Mouse (Mus musculus): ENCODE data around the gene Nrp1.

Nrp1 gene

DNA sequence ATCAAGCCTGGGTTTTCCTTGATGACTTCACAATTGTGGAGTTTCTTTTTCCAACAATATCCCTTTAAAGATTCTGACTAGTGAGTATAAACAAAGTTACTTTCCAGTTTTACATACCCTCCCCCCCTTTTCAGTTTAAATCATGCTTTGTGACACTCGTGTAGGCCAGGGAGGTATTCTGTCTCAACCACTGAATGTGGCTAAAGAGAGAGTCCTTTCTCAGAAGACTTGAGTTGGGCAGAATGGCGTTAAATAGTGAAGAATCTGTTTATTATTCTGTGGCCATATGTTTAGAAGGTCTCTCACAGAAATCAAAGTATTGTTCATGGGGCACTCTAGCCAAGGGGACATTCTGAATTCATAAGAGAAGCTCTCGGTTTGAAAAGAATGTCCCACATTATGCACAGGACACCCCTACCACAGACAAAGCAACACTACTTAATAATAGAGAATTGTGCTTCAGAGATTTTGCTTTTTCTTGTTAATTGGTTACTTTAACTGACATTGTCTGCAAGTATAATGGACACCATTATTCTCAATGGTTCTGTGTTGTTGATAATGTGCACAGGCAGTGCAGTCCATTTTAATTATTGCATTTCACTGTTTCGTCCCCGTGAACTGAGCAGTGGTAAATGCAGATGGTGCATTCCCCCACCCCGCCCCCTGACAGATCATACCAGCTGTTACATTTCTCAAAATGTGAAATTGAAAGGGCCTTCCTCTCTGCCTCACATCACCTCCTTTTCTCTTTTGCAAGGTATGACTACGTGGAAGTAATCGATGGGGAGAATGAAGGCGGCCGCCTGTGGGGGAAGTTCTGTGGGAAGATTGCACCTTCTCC is 59.8 kb downstream of the Nrp1 start:
- DNase-seq (ENCODE audit: low spot score in 2 of 2): no peak

DNA sequence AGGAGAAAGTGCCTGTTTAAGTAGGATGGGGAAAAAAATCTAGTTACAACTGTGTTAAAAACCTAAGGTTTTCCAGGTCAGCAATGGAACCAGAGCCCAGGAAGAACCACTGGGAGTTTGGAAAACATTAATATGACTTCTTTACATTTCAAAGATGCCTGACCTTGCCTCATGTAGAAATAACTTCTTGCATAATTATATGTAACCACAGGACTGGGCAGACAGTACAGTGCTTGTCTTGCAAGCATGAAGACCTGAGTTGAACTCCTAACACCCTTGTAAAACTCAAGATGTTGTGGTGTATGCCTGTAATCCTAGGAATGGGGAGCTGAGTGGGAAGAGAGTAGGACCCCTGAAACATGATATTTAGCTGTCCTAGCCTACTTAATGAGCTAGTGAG is 61.6 kb downstream of the Nrp1 start:
- DNase-seq (ENCODE audit: low spot score in 2 of 2): no peak

DNA sequence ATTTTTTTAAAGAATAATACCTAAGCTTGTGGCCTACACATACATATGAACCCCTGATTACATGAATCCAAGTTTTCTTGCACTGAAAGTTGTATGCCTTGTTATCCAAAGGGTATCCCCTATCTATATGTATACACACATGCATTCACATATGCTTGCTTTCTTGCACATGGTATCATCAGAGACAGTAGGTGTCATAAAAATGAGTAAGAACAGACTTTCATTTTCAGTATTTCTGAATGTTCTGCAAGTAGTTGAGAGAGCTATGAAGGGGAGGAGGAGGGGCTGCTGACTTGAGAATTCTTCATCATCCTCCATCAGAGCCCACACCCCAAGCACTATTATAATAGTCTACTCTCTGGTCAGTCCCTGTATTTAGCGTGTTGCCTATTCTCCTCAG is 62.0 kb downstream of the Nrp1 start:
- no peak for DNase-seq (ENCODE audit: low spot score in 2 of 2)

DNA sequence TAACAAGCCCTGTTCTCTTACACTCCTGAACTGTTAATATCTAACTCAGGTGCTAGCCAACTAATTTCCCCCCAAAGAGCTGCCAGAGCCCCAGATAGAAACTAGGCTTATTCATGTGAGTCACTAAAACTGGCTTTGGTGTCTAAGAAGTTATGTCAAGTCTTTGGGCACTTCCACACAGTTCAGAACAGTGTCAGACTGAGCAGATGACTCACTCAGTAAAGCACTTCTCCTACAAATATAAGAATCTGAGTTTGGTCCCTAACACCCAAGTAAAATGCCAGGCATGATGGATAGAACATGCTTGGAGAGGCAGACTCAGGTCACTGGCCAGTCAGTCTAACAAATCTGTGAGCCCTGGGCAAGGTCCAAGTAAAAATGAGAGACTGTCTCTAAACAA is 65.4 kb downstream of the Nrp1 start:
- no peak for DNase-seq (ENCODE audit: low spot score in 2 of 2)

DNA sequence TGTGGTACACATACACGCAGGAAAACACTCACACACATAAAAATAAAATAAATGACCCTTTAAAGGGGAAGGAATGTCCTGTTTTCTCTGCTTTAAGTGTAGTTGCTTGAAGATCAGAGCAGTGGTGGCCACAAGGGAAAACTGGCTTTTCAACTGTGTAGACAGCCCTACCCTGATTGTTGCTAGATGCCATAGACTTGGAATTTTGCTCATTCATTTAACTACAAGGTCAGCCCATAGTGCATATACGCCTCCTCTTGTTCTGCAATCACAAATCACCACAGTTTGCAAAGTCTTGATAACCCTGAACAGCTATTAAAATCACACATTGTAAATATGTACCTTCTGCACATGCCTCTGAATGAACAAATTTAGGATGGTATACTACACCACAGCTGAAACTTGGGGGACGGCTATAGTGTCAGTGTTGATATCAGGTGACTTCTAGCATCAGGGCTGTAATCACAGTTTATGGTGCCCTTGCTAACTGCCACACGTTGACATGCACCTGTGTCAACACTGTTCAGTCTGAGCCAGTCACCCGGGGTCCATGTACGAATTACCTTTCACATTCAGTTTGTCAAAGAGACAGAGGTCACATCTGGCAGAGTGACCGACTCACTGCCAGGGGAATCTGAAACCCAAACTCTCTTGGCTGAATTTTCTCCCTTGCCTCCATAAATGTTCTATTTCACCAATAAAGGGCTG is 66.4 kb downstream of the Nrp1 start:
- DNase-seq (ENCODE audit: low spot score in 2 of 2): no peak

DNA sequence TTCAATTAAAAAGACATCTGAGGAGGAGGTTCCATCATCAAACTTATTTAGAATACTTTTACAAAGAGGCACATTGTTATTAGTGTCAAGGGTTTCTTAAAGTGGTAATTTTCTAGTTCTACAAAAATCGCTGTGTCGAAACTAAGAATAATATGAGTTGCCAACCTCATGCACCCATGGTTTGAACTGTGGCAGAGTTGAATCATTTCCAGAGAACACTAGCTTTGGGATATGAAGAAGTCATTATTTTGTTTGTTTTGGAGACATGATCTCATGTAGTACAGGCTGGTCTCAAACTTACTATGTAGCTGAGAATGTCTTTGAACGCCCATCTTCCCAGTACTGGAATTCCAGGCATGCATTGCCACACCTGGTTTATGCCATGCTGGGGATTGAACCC is 68.7 kb downstream of the Nrp1 start:
- no peak for DNase-seq (ENCODE audit: low spot score in 2 of 2)

DNA sequence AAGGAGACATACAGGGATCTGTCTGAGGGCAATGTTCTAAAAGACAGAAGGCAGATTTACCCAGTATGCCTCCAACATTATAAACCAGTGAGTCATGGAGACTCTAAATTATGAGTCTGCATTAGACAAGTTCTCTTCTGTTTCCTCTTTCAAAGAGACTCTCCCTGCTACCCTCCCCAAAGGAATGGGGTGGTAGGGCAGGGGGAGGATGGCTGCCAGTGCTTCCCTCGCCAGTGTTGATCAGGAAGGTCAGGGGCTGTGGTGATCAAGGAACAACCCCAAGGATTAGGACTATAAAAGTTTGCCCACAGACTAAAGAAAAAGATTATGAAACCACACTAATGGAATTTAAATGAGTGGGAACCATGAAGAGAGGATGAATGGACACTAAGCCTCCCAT is 70.6 kb downstream of the Nrp1 start:
- DNase-seq (ENCODE audit: low spot score in 2 of 2): no peak

DNA sequence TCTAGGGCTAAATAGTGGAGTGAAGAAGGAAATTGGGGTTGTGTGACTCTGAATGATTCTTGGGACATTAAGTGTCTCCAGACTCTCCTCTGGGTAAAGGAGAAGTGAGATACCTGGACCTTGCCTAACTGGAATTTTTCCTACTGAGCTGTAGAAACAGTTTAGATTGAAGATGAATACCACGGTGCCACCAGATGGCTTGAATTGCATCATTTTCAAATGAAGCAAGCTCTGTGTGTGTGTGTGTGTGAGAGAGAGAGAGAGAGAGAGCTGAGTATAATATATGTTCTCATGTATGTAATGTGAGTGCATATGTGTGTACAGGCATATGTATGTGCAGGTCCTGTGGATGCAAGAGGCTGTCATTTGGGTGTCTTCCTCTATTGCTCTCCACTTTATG is 72.7 kb downstream of the Nrp1 start:
- no peak for DNase-seq (ENCODE audit: low spot score in 2 of 2)

DNA sequence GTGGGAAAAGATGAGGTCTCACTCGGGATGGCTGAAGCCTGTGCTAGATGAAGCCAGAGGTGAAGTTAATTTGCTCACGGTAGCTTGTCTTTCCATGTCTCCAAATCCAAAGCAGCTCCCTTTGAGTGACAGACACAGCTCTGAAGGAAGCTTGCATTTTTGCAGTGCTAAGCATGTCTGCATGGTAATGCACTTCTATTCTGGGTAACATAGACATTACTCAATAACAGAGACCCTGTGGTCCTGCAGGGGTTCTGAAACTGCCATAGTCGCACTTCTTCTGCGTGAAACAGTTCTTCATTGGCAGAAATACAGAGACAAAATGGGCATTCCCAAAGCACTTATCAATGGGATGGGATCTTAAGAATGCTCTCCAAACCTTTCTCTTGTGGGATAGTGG is 77.3 kb downstream of the Nrp1 start:
- no peak for DNase-seq (ENCODE audit: low spot score in 2 of 2)

DNA sequence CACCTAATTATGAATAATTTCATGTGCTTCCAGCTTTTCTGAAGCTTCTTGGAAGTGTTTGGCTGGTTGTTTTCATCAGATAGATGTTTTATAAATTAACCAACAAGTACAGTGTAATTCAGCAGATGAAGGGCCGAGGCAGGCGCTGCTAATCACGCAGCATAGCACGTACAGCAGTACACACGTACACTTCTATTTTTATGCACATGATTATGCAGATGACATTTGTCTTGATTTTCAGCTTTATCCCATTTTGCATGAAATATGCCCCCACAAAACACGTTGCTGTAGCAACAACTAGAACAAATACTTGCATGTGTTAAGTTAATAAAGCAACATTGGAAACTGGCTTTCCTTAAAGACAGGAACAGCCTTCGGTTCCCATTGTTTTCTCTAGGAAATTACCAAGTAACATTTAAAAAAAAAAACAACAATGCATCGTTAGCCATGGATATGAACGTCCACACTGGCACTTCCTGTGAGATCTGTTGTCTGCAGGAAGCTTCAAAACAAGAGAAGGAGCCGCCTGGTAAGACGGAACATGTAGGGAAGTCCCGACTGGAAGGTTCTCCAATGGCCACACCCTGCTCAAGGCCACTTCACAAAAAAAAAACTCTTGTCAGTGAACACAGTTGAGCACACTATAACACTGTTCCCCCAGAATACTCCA is 78.9 kb downstream of the Nrp1 start:
- DNase-seq (ENCODE audit: low spot score in 2 of 2): no peak

DNA sequence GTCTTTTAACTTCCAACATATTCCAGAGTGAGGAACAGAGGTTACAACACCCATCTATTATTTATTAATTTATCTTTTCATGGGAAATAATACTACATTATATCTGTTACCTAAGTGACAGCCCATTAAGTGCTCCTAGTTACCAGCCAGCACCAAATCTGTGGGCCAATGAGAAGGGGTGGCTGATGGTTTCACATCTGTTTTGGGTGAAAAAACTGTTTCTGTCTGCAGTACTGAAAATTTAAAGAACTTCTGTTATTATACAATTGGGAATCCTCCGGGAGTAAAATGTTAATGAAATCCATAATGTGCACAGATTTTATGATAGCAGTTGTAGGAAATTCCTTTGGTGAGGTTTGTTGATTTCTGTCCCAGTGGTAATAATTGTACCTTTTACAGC is 83.0 kb downstream of the Nrp1 start:
- DNase-seq (ENCODE audit: low spot score in 2 of 2): no peak

DNA sequence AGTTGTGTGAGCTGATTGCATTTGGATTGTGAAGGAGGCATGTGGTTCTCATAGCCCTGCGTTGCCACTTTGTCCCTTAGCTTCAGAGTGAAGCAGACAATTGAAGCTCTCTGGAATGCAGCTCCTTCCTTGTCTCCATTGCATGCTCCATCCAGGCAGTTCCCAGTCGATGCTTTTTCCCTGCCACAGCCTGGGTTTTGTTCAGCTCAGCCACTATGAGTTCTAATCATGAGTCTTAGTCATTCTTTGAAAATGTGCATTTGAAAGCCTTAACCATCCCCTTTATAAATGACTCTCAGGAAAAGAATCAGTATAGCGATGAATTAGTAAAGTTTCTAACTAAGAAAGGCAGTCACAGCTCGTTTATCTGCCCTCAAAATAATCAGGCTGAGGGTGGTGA is 87.2 kb downstream of the Nrp1 start:
- no peak for DNase-seq (ENCODE audit: low spot score in 2 of 2)

DNA sequence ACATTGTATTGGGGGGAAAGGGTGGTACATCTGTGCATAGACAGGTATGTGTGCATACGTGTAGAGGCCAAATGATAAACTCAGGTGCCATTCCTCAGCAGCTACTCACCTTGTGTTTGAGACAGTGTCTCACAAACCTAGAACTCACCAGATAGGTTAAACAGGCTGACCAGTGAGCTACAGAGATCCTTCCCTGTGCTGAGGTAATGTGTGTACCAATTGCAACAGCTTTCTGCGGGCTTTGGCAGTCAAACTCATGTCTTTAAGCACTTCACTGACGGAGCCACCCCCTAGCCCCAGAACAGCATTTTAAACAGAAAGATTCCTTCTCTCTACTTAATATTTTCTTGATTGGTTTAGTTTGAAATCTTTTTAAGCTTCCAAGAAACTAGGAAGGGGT is 88.2 kb downstream of the Nrp1 start:
- DNase-seq (ENCODE audit: low spot score in 2 of 2): no peak

DNA sequence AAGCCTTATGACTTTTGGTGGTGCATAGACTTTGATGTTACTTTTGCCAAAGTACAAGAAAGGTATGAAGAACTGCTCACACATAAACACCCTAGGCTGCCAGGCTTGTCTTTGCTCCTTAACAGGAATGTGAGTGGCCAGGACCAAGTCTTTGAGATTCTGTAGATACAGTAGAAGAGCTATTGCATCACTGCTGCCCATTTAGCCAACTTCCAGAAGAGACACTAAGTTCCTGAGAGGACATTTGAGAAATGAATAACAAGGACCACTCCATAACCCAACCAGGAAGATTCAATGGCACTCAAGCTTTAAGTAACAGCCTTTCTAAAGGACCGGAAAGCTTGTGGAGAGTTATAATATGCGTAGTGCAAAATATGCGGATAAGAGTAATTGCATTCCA is 88.9 kb downstream of the Nrp1 start:
- no peak for DNase-seq (ENCODE audit: low spot score in 2 of 2)

DNA sequence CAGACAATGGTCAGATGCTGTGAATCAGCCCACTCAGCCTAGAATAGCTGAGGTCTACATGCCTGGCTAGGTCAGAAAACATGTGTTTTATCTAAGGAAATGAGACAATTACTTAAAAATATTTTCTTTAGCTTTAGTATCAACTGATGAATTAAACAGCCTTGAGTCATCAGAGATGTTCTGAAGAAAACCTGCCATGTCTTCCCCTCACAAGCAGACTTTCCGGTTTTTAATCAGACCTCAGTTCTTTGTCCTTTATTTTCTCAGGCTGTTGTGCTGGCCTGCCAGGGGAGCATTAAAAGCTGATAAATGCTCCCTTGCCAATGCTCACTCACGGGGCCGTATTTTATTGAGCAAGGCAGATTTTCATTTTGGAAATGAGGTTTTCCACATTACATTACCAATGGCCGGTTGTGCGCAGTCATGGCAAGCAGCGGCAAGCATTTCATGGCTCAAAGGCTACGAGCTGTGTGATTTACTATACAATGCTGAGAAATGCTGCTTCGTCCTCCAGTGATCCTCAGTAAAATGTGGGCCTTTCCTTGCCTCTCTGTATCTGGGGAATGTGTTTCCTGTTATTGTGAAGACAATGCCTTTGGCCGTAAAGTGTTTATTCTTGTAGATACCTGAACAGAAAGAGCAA is 92.1 kb downstream of the Nrp1 start:
- DNase-seq (ENCODE audit: low spot score in 2 of 2): no peak

DNA sequence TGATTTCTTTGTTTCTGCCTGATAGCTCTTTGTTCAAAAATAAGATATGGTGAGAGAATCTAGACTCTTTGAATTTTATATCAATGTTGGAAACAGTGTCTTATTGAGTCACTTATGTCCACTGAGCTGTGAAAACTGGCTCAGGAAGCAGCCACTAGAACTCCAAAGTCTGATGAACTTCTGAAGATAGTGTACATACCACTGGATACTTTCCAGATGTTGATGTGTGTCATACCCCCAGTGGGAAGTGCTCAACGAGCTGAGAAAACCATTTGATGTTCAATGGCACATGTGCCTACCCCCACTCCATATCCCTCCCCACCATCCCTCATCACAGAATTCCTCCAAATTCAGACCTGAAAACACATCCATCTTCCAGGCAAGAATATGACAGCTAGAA is 92.7 kb downstream of the Nrp1 start:
- no peak for DNase-seq (ENCODE audit: low spot score in 2 of 2)

DNA sequence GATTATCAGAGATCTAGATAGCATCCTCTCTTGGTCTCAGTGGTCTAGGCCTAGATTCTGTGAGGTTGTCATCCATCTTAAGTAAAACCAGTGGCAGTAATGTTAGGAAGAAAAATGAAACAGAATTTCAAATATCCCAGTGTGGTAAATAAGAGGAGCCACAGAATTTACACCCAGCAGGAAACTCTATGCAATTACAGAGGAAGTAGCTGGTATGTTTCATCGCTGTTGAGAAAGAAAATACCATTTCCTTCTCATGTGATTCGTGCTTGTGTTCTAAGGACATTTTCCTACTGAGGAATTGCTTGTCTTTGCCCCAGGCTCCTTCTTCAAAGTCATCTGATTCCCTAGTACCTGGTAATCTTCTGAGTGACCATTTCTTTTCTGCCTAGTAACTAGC is 95.1 kb downstream of the Nrp1 start:
- no peak for DNase-seq (ENCODE audit: low spot score in 2 of 2)

DNA sequence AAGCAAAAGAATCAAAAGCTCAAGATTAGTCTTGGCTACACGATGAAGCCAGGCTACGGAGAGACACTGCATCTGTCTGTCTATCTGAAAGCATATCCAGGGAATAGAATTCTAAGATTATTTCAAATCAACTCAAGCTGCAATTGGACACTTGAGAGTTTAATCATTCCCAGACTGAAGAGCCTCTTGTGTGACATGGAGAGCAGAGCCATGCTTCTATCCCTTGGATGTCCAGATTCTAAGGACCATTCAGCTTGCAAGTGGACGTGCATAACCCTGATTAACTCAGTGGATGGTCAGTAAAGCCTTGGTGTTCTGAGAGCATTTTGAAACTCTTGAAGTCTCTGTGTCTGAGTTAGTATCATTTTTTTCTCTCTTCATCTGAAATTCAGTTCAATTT is 95.6 kb downstream of the Nrp1 start:
- DNase-seq (ENCODE audit: low spot score in 2 of 2): no peak

DNA sequence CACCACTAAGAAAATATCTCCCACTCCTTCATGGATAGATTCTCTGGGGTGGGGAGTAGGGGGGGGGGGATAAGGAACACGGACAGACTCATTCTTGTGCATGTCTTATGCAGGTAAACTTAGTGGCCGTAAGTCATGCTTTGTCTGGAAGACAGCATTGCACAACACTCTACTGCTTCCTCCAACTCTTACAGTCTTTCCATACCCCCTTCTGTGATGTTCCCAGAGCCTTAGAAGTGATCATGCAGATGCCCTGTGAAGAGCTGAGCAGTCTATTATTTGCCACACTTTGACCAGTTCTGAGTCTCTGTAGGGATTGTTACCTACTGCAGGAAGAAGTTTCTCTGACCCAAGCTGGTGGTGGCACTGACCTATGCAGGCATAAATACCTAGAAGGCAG is 98.9 kb downstream of the Nrp1 start:
- DNase-seq (ENCODE audit: low spot score in 2 of 2): no peak

DNA sequence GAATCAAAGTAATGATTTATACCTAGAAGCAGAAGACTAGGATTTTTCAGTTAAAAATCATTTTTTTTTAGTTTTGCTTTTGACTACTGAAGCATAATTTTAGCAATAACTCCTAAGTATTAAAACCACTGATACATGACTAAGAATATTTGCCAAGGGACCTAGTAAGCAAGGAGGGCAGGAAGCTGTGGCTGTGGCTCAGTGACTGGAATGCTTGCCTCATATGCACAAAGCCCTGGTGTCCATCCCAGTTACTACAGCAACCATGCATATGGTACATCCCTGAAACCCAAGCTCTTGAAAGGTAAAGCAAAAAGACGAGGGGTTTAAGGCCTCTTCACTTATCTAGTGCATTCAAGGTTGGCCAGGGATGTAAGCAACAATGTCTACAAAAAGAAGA is 101.3 kb downstream of the Nrp1 start:
- DNase-seq (ENCODE audit: low spot score in 2 of 2): no peak

DNA sequence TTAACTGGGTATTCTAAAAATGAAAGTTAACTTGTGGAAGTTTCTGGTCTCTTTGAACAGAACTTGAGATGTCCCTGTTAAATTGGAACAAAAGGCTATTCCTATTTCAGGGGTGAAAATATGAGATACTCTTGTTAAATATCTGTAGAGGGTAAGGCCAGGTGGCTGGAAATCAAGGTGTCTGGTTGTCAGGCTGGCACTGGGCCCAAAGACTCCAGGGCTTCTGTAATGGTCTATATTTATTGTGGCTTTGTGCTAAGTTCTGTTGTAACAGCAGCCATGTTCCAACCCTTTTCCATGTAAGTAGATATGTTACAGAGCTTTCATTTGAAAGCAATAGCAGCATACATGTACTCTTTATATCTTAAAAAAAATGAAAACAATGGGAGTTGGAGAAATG is 103.3 kb downstream of the Nrp1 start:
- no peak for DNase-seq (ENCODE audit: low spot score in 2 of 2)

DNA sequence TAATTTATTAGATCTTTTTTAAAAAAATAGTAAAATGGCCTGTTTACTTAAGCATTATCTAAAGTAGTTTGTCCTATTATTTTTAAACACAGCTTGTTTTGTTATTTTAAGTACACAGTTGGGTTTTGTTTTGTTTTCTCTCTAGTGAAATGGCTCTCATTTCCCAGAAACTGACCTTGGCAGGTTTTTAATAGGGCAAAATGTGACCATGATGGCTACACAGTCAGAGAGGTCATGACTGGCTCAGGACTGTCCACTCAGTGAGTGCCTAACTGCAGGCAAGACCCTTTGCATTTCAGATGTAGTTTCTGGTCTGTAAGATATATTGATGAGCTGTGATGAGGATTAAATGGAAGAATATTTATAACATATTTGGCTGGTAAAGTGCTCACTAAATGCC is 104.8 kb downstream of the Nrp1 start:
- DNase-seq (ENCODE audit: low spot score in 2 of 2): no peak
